Mouse (Mus musculus) E14TG2a.4 (cell line): Measurements from ENCODE around the gene Cdc16.

Experiments
- H3K27me3 ChIP-seq: 2 replicates; pipeline ENCODE4 v1.6.1; 2014; ENCODE audit warnings: low read length, control low read depth; ENCODE audit not compliant: insufficient read depth
- H3K36me3 ChIP-seq: 2 replicates; pipeline ENCODE4 v1.6.1; 2014; ENCODE audit warnings: low read length, control low read depth; ENCODE audit not compliant: insufficient read depth
- H3K4me1 ChIP-seq: replicated peaks from 2 replicates; pipeline ENCODE4 v1.6.1; 2014; ENCODE audit warnings: low read depth, low read length, control low read depth
- H3K4me3 ChIP-seq: replicated peaks from 2 replicates; pipeline ENCODE4 v1.5.1; 2014; ENCODE audit warnings: mild to moderate bottlenecking, low read length
- H3K9me3 ChIP-seq: 2 replicates; pipeline ENCODE4 v1.6.1; 2014; ENCODE audit warnings: low read length, control low read depth
- CTCF ChIP-seq: conservative IDR thresholded peaks from 2 replicates; pipeline ENCODE4 v1.5.1; 2014; ENCODE audit warnings: low read length
- NANOG ChIP-seq: IDR thresholded peaks from 2 replicates; pipeline ENCODE4 v1.6.1; 2014; ENCODE audit warnings: borderline replicate concordance, low read length, mixed read lengths
- POU5F1 ChIP-seq: IDR thresholded peaks from 2 replicates; pipeline ENCODE4 v1.6.1; 2014; ENCODE audit warnings: low read length, borderline replicate concordance

Cdc16 gene

DNA sequence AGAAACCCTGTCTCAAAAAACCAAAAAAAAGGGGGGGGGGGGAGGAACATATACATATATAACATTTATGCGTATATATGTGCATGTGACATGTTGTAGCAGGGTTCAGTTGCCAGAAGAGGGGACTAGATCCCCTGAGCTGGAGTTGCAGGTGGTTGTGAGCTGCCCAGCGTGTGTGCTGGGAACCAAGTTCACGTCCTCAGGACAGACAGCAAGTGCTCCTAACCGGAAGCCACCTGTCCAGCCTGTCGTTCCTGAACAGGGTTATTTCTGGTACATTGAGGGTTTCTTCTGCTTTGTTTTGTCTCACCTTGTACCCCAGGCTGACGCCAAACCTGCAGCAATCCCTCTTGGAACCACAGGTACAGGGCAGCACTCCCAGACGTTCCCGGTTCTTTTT, 32.1 kb downstream of the Cdc16 start:
- Histone ChIP-seq H3K9me3 (no peaks in the 10 kb centered on the region), H3K27me3 (no peaks in the 10 kb centered on the region), H3K4me1 (peaks cover 14% of the 10 kb centered on the region), H3K36me3 (peaks cover 53% of the 10 kb centered on the region), H3K4me3 (no peak overlapping the region)
- TF ChIP-seq NANOG (no peak), CTCF (no peak), POU5F1 (no peak)

DNA sequence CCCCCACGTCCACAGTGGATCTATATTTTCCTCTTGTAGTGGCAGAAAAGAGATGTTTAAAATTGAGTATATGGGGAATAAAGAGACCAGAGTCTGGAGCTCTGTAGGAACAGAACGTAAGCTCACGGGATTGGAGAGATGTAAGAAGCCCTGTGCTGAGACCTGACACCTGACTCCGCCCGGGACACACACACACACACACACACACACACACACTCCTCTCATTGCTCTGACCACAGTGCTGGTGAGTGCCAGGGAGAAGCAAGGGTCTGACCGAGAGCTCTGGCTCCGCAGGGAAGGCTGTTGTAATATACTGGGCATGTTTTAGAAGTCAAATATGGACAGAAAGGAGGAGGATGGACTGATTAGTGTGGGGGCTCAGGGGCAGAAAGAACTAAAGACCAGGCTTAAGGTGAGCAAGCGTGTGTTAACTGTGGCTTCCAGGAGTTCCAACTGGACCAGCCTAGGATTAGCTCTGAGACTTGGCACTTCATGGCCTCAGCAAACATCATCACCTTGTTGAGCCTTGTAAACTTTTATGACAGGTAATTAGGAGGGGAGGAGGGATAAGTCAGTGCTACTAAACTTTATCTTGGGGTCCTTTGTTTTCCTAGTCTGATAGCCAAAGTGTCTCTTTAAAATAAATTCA, 35.7 kb downstream of the Cdc16 start:
- no peaks in the 10 kb centered on the region for H3K27me3 ChIP-seq
- H3K4me3 ChIP-seq = no peak overlapping the region
- no peaks in the 10 kb centered on the region for H3K4me1 ChIP-seq
- H3K9me3 ChIP-seq = no peaks in the 10 kb centered on the region
- no peak for TF ChIP-seq CTCF
- no peak for TF ChIP-seq NANOG
- no peak for TF ChIP-seq POU5F1
- peaks cover 78% of the 10 kb centered on the region for H3K36me3 ChIP-seq

DNA sequence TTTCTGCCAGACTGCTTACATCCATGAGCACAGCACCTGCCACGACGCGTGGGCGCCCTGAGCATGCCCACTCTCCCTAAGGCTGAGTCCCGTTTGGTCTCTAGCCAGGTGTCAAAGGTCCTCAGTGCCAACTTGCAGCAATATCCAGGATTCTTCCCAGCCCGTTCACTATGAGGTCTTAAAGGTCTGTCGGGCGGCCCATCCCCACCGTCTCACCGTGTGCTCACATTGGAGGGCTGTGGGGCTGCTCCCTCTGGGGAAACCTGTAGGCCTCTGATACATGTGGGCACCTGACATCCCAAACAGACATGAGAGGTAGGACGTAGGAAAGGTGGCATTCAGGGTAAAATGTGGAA, 36.2 kb downstream of the Cdc16 start:
- Histone ChIP-seq H3K9me3 (no peaks in the 10 kb centered on the region), H3K27me3 (no peaks in the 10 kb centered on the region), H3K4me1 (no peaks in the 10 kb centered on the region), H3K4me3 (no peak overlapping the region), H3K36me3 (peaks cover 78% of the 10 kb centered on the region)
- TF ChIP-seq CTCF = no peak
- TF ChIP-seq POU5F1 = no peak
- TF ChIP-seq NANOG = no peak

DNA sequence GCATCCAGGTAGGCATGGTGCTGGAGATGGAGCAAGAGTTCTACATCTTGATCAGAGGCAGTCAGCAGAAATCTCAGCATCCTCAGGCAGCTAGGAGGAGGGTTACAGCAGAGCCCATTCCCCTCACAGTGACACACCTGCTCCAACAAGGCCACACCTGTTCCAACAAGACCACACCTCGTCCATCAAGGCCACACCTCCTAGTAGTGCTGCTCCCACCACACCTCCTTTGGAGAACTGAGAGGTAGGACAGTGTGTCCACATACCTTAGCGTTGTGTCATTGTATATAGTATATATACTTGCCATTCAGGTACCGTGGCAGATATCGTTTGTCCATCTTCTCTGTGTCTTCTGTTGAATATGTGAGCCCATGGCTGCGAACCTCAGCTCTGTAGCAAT, 40.2 kb downstream of the Cdc16 start:
- no peaks in the 10 kb centered on the region for H3K9me3 ChIP-seq
- H3K36me3 ChIP-seq = peaks cover 64% of the 10 kb centered on the region
- H3K27me3 ChIP-seq = no peaks in the 10 kb centered on the region
- no peak for TF ChIP-seq NANOG
- TF ChIP-seq CTCF = no peak
- no peak for TF ChIP-seq POU5F1
- H3K4me1 ChIP-seq = peaks cover 9% of the 10 kb centered on the region
- no peak overlapping the region for H3K4me3 ChIP-seq

DNA sequence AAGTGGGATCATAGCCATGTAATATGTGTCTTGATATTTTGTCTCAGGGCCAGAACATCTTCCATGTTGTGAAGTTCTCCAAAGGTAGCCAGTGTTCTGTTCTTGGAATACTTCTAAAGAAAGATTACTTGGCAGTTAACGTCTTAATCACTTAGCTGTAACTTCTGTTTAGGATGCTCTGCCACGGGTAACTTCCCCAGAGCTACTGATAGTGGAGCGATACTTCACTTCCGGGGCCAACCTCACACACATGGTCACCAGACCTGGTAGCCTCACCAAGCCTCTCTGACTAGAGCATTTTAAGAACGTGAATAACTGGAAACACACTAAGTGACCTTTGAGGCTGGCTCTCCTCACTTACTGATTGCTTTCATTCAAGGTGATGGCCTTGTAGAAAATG, 42.1 kb downstream of the Cdc16 start:
- Histone ChIP-seq H3K36me3 (peaks cover 47% of the 10 kb centered on the region), H3K4me1 (peaks cover 9% of the 10 kb centered on the region), H3K4me3 (no peak overlapping the region), H3K9me3 (no peaks in the 10 kb centered on the region), H3K27me3 (0 out of 2 replicates have a peak, but pooled peaks cover 2% of the 10 kb centered on the region)
- TF ChIP-seq POU5F1 = no peak
- no peak for TF ChIP-seq NANOG

DNA sequence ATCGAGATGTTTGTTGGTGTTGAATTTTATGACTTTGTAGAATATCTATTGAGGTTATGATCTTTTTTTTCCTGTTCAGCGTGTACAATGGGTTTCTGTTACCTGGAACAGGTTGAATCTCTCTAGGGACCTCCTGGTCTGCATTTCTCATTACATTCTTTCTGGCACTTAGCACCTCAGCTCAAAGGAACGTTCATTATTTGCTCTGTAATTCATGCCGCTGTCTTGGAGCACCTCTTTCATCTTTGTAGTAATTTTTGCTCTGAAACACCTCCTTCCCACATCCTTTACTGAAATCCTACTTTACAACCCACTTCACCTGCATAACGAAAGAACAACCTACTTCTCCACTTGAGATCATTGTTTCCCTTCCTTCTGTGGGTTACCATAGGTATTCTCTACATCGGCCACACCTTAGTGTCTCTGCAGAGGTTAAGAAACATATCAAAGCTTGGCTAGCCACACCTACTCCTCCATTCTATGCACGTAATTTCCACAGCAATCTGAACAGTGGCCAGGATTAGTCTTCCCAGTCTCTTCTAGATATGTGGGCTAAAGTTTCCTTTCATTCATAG, 71.2 kb downstream of the Cdc16 start:
- Histone ChIP-seq H3K27me3 (no peaks in the 10 kb centered on the region), H3K36me3 (no peaks in the 10 kb centered on the region), H3K4me1 (peaks cover 21% of the 10 kb centered on the region), H3K4me3 (no peak overlapping the region), H3K9me3 (no peaks in the 10 kb centered on the region)
- TF ChIP-seq POU5F1 (no peak), CTCF (no peak)
